Mouse (Mus musculus) limb, embryonic 10.5 days (tissue): ENCODE data around the gene Prss27. TPM values are rescaled to one million over a fixed set of nuclear protein-coding genes. Genes with fewer than 3 reads are reported as not detected.
A peak's percentile ranks its signal among the peaks of the same experiment; 100 is the strongest.

Source experiments
- DNase-seq: peaks from one replicate; pipeline ENCODE4 v3.0.0-alpha.2; 2017; ENCODE audit warnings: low spot score
- H3K27ac ChIP-seq: fragments of 300-500 bp; sonication (generic); 2 replicates; pipeline ENCODE4 v1.5.1; 2016; ENCODE audit warnings: mild to moderate bottlenecking
- H3K27me3 ChIP-seq: fragments of 300-500 bp; sonication (generic); 2 replicates; pipeline ENCODE4 v1.6.1; 2016; ENCODE audit warnings: low read depth, mild to moderate bottlenecking; ENCODE audit not compliant: poor library complexity, severe bottlenecking
- H3K36me3 ChIP-seq: fragments of 300-500 bp; sonication (generic); 2 replicates; pipeline ENCODE4 v1.6.1; 2016; ENCODE audit warnings: mild to moderate bottlenecking, moderate library complexity
- H3K4me1 ChIP-seq: fragments of 300-500 bp; sonication (generic); 2 replicates; pipeline ENCODE4 v1.6.1; 2016
- H3K4me3 ChIP-seq: fragments of 300-500 bp; sonication (generic); 2 replicates; pipeline ENCODE4 v1.5.1; 2016; ENCODE audit warnings: mild to moderate bottlenecking, moderate library complexity
- H3K9me3 ChIP-seq: fragments of 300-500 bp; sonication (generic); replicated peaks from 2 replicates; pipeline ENCODE4 v1.6.1; 2016; ENCODE audit warnings: mild to moderate bottlenecking
- WGBS: fragments of 180-500 bp; shearing (Covaris S2); methylation state at CpG from one replicate; pipeline ENCODE4 v1.1.7; 2016; 5-methylcytosine and 5-hydroxymethylcytosine counted together
- polyA plus RNA-seq: library from polyadenylated mRNA; unstranded; fragments of >200 nt; fragmentation: Nextera tagmentation; extraction: Ambion mirVana; gene quantifications from 2 replicates; pipeline ENCODE4 v1.2.1, GENCODE M21; 2016

Prss27 gene
- polyA plus RNA-seq = 0.20 TPM in 1 of 2 replicates, not detected in the other

DNA sequence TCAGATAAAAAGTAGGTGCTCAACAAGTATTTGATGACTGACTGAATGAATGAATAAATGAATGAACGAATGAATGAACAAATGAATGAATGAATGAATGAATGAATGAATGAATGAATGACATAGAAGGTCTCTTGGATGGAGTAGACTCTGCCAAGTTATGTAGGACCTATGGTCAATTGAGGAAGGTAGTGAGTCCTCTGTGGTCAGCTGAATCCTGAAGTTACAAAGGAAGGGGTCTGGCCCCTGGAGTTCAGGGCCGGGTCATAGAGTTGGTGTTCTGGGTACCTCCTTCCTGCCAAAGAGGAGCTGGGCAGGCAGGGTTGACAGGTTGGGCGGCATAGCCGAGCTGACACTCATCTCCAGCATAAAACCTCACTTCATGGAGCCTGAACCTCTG is at the start of gene Prss27:
Prss27 (plus strand) TSS at position 301 of the 400 bp plus-strand sequence.
- WGBS = 77% methylated on average over 4 of the region's 4 CpGs
- no peaks in the 10 kb centered on the region for H3K9me3 ChIP-seq
- no peaks in the 10 kb centered on the region for H3K4me1 ChIP-seq
- no peak within 1 kb of the TSS for H3K4me3 ChIP-seq
- no peak within 1 kb of the TSS for H3K27ac ChIP-seq
- no peak for DNase-seq
- no peaks in the 10 kb centered on the region for H3K27me3 ChIP-seq
- H3K36me3 ChIP-seq = no peaks in the 10 kb centered on the region

DNA sequence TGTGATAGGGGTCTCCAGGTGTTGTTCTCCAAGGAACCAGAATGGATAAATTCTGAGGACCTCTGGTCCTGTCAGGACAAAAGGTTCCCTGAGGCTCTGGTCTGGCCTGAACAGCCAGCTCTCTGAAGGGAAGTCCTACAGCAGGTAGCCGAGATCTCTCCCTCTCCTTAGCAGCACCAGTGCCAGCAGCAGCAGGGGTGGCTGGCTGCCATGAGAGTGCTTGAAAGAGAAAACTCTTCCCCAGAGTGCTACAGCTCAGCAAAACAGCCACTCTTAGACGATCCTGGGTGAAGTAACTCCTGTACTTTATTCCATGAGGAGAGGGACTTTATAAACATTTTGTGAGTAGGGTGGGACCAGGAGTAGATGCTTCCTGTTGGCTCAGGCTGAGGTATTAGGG is 48.1 kb upstream of the Prss27 start:
- no peak for DNase-seq
- Histone ChIP-seq H3K27me3 (peaks cover 5% of the 10 kb centered on the region; the same call in 1 of the 2 replicates), H3K9me3 (no peaks in the 10 kb centered on the region), H3K27ac (no peak overlapping the region), H3K36me3 (no peaks in the 10 kb centered on the region), H3K4me1 (peaks cover 12% of the 10 kb centered on the region), H3K4me3 (no peak overlapping the region)
- 55% methylated on average over 2 of the region's 2 CpGs for WGBS

DNA sequence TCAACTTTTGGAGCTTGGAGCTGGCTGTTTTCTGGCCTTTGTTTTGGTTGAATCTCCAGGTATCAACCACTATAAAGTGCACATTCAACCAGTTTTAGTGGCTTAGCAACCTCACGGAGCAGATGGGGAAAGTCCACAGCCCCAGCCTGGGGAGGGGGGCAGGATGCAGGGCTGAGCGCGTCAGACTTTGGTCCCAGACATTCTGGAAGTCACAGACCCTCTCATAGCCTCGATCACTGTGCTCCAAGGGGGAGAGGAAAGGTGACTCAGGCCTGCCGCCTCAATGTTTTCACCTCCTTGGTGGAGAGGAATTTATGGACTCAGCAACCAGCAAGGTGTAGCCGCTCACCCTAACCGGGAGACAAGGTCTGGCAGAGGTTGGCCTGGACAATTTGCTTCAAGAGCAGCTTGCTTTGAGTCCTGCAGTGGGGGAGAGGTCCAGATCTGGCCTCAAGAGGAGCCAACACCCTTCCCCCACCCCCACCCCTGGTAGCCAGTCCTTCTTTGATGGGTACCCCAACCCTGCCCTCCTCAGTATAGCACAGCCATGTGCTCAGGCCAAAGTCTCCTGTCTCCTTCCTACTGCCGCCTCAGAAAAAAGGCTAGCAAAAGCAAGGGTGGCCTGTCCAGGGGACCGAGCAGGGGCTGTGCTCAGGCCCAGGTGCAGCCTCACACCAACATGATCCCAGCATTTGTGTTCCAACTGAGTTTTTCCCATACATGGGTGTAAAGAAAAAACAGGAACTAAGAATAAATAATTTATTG is 45.0 kb upstream of the Prss27 start:
- Histone ChIP-seq H3K36me3 (no peaks in the 10 kb centered on the region), H3K4me3 (peak overlapping the region; percentile 42), H3K27me3 (peaks cover 6% of the 10 kb centered on the region; the same call in 1 of the 2 replicates), H3K27ac (peak overlapping the region; percentile 77), H3K9me3 (no peaks in the 10 kb centered on the region), H3K4me1 (peaks cover 12% of the 10 kb centered on the region)
- peak; percentile 39 for DNase-seq
- 61% methylated on average over 9 of the region's 9 CpGs for WGBS

DNA sequence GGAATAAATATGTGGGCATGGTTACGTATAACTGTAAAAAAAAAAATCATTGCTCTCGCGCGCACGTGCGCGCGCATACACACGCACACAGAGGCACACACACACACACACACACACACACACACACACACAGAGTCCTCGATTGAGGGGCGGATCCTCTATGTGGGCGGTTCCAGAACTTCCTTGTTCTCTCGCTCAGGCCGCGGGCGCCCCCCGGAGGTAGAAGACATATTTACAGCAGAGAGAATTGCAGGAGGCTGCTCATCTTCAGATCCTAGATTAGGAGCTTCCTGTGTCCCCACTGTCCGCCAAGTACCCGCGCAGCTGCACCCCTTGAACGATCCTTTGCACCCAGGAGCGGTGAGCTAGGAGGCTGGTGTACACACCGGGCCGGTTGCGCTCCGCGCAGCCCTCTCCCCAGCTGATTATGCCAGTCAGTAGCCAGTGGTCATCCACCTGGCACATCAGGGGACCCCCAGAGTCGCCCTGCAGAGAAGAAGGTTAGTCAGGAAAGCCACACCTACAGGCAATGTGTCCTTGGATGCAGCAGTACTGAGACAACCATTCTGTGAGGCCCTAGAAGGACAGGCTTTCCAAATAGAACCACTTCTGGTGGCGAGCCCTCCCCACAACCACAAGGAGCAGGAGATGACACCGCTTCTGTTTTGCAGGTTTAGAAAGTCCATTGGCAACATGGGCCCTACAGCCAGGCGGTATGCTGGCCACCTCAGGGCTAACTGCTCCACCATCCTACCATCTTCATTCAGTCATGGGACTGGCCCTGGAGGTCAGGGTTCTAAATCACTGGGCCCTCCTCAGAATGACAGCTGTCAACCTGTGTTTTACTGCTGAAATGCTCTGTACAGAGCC is 44.1 kb upstream of the Prss27 start:
- Histone ChIP-seq H3K4me1 (peaks cover 12% of the 10 kb centered on the region), H3K27ac (peak overlapping the region; percentile 77), H3K36me3 (no peaks in the 10 kb centered on the region), H3K4me3 (peak overlapping the region; percentile 42), H3K27me3 (peaks cover 6% of the 10 kb centered on the region; the same call in 1 of the 2 replicates), H3K9me3 (no peaks in the 10 kb centered on the region)
- peak; percentile 92 for DNase-seq
- WGBS = 12% methylated on average over 31 of the region's 31 CpGs

DNA sequence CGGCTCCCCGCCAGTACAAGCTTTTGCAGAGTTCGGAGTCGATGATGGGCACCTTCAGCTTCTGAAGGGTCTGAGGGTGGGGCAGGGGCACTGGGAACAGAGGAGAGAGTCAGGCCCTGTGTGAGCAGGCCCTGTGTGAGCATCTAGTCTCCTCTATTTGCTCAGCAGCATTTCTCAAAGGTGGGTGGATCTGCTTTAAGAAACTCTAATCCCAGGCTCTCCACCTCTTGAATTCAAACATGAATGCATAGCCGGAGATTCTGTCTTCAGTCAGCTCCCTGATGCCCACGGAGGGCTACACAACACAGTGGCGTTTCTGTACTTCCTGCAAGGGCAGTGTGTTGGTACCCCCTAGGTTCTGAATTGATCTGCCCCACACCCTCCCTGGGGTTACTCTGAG is 43.3 kb upstream of the Prss27 start:
- Histone ChIP-seq H3K27me3 (peaks cover 6% of the 10 kb centered on the region; the same call in 1 of the 2 replicates), H3K4me3 (no peak overlapping the region), H3K9me3 (no peaks in the 10 kb centered on the region), H3K4me1 (peaks cover 12% of the 10 kb centered on the region), H3K27ac (no peak overlapping the region), H3K36me3 (no peaks in the 10 kb centered on the region)
- 76% methylated on average over 7 of the region's 7 CpGs for WGBS
- no peak for DNase-seq

DNA sequence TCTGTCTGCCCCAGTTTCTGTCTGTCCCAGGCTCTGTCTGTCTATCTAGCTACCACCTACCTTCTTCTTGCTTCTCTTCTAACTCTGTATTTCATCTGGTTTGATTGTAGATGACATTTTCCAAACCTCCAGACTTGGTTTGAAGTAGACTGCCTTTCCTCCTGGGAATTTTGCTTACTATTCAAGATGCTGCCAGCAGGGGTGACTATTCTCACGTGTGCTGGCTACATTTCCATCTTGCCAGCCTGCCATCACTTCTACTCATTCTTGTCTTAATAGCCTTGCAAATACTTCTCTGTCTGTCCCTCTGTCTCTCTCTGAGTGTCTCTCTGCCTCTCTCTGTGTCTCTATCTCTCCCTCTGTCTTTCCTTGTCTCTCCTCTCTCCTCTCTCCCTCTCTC is 42.5 kb upstream of the Prss27 start:
- H3K36me3 ChIP-seq = no peaks in the 10 kb centered on the region
- WGBS = 54% methylated on average over 1 of the region's 1 CpGs
- H3K4me3 ChIP-seq = no peak overlapping the region
- no peak for DNase-seq
- peaks cover 12% of the 10 kb centered on the region for H3K4me1 ChIP-seq
- H3K27me3 ChIP-seq = peaks cover 6% of the 10 kb centered on the region; the same call in 1 of the 2 replicates
- no peak overlapping the region for H3K27ac ChIP-seq
- H3K9me3 ChIP-seq = no peaks in the 10 kb centered on the region

DNA sequence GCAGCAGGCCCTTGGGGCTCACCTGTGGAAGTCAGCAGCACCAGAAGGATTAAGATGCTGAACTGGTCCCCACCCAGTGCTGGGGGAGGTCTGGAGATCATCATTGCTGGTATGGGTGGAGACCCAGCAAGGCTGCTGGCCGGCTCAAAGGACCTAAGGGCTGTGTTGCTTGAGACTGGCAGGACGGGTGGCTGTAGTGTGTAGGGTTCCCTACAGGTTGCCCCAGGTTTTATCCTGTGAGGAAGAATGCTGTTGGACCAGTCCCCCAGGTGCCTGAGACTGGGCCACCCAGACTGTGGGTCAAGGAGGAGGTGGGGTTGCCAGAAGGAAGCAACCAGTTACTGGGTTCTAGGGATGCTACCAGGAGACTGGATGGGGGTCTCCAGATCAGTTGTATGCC is 40.0 kb upstream of the Prss27 start, which contains the start of gene Prss22:
Prss22 (minus strand) TSS at position 200 of the 400 bp plus-strand sequence.
- Histone ChIP-seq H3K4me1 (peaks cover 11% of the 10 kb centered on the region), H3K27ac (no peak within 1 kb of the TSS), H3K9me3 (no peaks in the 10 kb centered on the region), H3K36me3 (no peaks in the 10 kb centered on the region), H3K27me3 (peaks cover 6% of the 10 kb centered on the region; the same call in 1 of the 2 replicates), H3K4me3 (no peak within 1 kb of the TSS; the same call in 1 of the 2 replicates)
- no peak for DNase-seq
- 60% methylated on average over 2 of the region's 2 CpGs for whole genome bisulfite sequencing

DNA sequence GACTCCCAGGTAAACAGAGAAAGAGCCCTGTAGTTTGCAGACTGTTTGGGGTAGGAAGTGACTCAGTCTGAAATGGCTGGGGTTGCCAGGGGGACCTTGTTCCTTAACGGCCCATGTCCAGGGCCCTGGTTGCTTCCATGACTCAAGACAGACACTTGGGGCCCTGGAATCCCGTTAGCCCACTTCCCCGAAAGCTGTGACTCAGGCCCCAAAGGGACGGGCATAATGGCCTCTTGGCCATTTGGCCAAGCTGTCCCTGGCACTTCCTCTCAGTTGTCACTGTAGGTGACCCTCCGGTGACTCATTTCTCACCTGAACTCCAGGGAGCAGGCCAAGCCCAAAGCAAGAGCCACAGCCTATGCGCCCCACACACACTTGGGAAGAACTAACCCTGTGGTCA is 39.6 kb upstream of the Prss27 start:
- 44% methylated on average over 6 of the region's 6 CpGs for WGBS
- peaks cover 6% of the 10 kb centered on the region for H3K4me1 ChIP-seq
- H3K36me3 ChIP-seq = no peaks in the 10 kb centered on the region
- H3K9me3 ChIP-seq = no peaks in the 10 kb centered on the region
- H3K27ac ChIP-seq = no peak overlapping the region
- H3K4me3 ChIP-seq = no peak overlapping the region
- no peak for DNase-seq
- peaks cover 6% of the 10 kb centered on the region; the same call in 1 of the 2 replicates for H3K27me3 ChIP-seq

DNA sequence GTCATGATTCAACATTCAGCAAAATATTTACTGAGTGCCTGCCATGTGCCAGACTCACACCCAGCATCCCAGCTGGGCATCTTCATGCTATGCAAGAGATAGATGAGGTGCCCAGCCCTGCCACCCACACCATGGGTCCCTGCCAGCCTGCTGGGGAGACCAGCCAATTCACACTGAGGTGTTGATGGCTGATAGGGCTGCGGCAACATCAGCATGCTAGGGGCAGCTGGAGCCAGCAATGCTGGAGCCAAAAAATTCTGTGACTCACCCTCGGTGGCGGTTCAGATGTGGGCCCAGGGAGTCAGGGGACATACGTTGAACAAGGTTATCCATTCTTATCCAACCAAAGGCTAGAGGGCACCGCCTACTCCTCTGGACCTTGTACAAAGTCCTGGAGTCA is 37.5 kb upstream of the Prss27 start:
- no peaks in the 10 kb centered on the region for H3K4me1 ChIP-seq
- 46% methylated on average over 5 of the region's 5 CpGs for WGBS
- H3K27ac ChIP-seq = no peak overlapping the region
- H3K9me3 ChIP-seq = no peaks in the 10 kb centered on the region
- no peak for DNase-seq
- no peak overlapping the region for H3K4me3 ChIP-seq
- no peaks in the 10 kb centered on the region for H3K27me3 ChIP-seq
- no peaks in the 10 kb centered on the region for H3K36me3 ChIP-seq

DNA sequence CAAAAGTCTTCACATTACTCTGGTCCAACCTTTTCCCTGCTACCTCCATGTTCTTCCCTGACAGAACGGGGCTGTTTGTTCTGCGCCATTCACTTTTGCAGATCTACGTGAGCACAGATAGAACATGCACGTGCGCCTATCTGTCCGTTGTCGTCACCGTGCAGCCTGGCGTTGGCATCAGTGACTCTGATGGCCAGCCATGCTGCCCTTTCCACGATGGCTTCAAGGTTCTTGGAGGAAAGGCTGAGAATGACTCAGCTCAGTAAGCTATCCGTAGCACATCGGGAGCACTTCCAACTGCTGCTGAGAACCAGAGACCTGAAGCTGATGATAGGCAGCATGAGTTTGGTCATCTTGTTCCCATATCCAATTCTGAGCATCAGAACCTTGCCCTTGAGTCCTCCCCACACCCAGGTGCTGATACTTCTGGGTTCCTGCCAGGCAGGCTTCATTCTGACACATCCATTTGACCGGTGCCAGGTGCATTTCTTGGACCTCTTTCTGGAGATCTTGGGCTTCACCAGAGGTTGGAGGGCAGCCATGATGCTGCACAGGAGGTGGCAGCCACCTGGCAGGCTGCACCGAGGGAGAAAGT is 33.8 kb upstream of the Prss27 start:
- Histone ChIP-seq H3K4me1 (no peaks in the 10 kb centered on the region), H3K27me3 (no peaks in the 10 kb centered on the region), H3K4me3 (no peak overlapping the region), H3K27ac (no peak overlapping the region), H3K36me3 (no peaks in the 10 kb centered on the region), H3K9me3 (no peaks in the 10 kb centered on the region)
- WGBS = 91% methylated on average over 14 of the region's 14 CpGs
- DNase-seq = no peak

DNA sequence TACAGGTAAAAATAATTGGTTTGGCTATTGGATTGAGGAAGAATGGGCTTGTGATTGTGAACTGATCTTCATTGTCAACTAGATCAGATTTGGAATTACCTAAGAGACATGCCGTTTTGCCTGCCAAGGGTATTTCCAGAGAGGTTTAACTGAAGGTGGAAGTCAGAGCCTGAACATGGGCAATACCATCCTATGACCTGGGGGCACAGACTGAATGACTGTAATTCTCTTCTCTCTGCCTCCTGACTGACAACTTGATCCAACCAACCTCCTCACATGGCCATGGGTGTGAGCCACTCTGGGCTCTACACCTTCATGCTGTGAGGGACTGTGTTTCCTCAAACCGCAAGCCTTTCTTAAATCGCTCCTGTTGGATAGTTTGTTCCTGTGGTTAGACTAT is 32.9 kb upstream of the Prss27 start:
- Histone ChIP-seq H3K36me3 (no peaks in the 10 kb centered on the region), H3K27ac (no peak overlapping the region), H3K9me3 (no peaks in the 10 kb centered on the region), H3K4me1 (no peaks in the 10 kb centered on the region), H3K4me3 (no peak overlapping the region), H3K27me3 (no peaks in the 10 kb centered on the region)
- 96% methylated on average over 3 of the region's 3 CpGs for WGBS
- DNase-seq = no peak

DNA sequence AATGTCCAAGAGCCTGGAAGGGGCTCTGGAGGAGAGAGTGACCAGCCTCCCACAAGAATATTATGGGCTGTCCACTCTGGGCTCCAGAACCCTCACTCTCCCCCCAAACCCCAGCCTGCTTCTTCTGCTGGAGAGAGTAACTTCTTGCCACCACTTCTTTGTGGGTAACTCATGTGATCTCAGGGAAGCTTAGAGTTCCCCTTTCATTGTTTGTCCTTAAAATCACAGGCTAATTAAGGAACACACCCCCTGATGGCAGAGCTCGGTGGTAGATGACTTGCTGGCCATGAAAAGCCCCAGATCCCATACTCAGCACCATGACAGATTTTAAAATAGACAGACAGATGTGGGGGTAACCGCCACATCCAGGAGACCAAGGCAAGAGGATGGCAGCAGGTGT is 31.0 kb upstream of the Prss27 start:
- Histone ChIP-seq H3K9me3 (no peaks in the 10 kb centered on the region), H3K27me3 (no peaks in the 10 kb centered on the region), H3K4me1 (no peaks in the 10 kb centered on the region), H3K36me3 (no peaks in the 10 kb centered on the region), H3K27ac (no peak overlapping the region), H3K4me3 (no peak overlapping the region)
- WGBS = 59% methylated on average over 2 of the region's 2 CpGs
- no peak for DNase-seq
